Mouse (Mus musculus) stomach, embryonic 16.5 days (tissue): Measurements from ENCODE around the gene Kif1a. TPM values are rescaled to one million over a fixed set of nuclear protein-coding genes. Genes with fewer than 3 reads are reported as not detected.
A peak's percentile ranks its signal among the peaks of the same experiment; 100 is the strongest.

Experiments used
- ATAC-seq: fragments of 200-750 bp; cut with Nextera tagmentation; 2 replicates; pipeline ENCODE4 v1.8.0; 2017; ENCODE audit warnings: moderate number of reproducible peaks, moderate TSS enrichment; ENCODE audit not compliant: insufficient read depth, low FRiP score
- H3K27ac ChIP-seq: fragments of 300-500 bp; sonication (generic); 2 replicates; pipeline ENCODE4 v1.5.1; 2014; ENCODE audit warnings: low read length
- H3K27me3 ChIP-seq: fragments of 300-500 bp; sonication (generic); 2 replicates; pipeline ENCODE4 v1.6.1; 2014; ENCODE audit warnings: low read length, control low read depth, mixed read lengths; ENCODE audit not compliant: control insufficient read depth, insufficient read depth
- H3K36me3 ChIP-seq: fragments of 300-500 bp; sonication (generic); 2 replicates; pipeline ENCODE4 v1.6.1; 2014; ENCODE audit warnings: low read length; ENCODE audit not compliant: control insufficient read depth, insufficient read depth
- H3K4me1 ChIP-seq: fragments of 300-500 bp; sonication (generic); 2 replicates; pipeline ENCODE4 v1.6.1; 2014; ENCODE audit warnings: low read length, control low read depth, mixed read lengths; ENCODE audit not compliant: control insufficient read depth, insufficient read depth
- H3K4me2 ChIP-seq: fragments of 300-500 bp; sonication (generic); 2 replicates; pipeline ENCODE4 v1.6.1; 2014; ENCODE audit warnings: low read depth, low read length, mixed read lengths
- H3K4me3 ChIP-seq: fragments of 300-500 bp; sonication (generic); replicated peaks from 2 replicates; pipeline ENCODE4 v1.5.1; 2014; ENCODE audit warnings: mild to moderate bottlenecking, low read length
- H3K9ac ChIP-seq: fragments of 300-500 bp; sonication (generic); 2 replicates; pipeline ENCODE4 v1.6.1; 2014; ENCODE audit warnings: low read length
- H3K9me3 ChIP-seq: fragments of 300-500 bp; sonication (generic); replicated peaks from 2 replicates; pipeline ENCODE4 v1.6.1; 2016; ENCODE audit warnings: low read length, control low read depth; ENCODE audit not compliant: control insufficient read depth
- WGBS: fragments of 180-500 bp; shearing (Covaris S2); extraction: QIAGEN DNeasy Blood & Tissue Kit; methylation state at CpG from one replicate; pipeline ENCODE4 v1.1.7; 2014; 5-methylcytosine and 5-hydroxymethylcytosine counted together
- polyA plus RNA-seq: library from polyadenylated mRNA; unstranded; fragments of >200 nt; fragmentation: Nextera tagmentation; extraction: Ambion mirVana; gene quantifications from 2 replicates; pipeline ENCODE4 v1.2.1, GENCODE M21; 2015

Kif1a gene
- polyA plus RNA-seq, 1 experiment from 2014 or later = 10.6 TPM

- Histone ChIP-seq H3K4me1 (peaks cover 5% of the 10 kb centered on the region; the same call in 1 of the 2 replicates), H3K27ac (no peak overlapping the region), H3K4me3 (peak overlapping the region; percentile 40), H3K4me2 (peak overlapping the region; percentile 65), H3K9me3 (peaks cover 4% of the 10 kb centered on the region; the same call in 1 of the 2 replicates), H3K36me3 (no peaks in the 10 kb centered on the region), H3K27me3 (no peaks in the 10 kb centered on the region), H3K9ac (peak overlapping the region; percentile 54)
- peak; percentile 95 for ATAC-seq
- 25% methylated on average over 21 of the region's 21 CpGs for WGBS
Measured at GRCm38 (mm10) chr1:93114713-93115463, 13.1 kb upstream of the Kif1a start.

- WGBS = 72% methylated on average over 7 of the region's 7 CpGs
- no peaks in the 10 kb centered on the region for H3K9me3 ChIP-seq
- H3K36me3 ChIP-seq = no peaks in the 10 kb centered on the region
- no peak overlapping the region for H3K4me2 ChIP-seq
- no peak for ATAC-seq
- H3K27ac ChIP-seq = no peak overlapping the region
- peaks cover 27% of the 10 kb centered on the region for H3K27me3 ChIP-seq
- H3K9ac ChIP-seq = no peak overlapping the region
- H3K4me3 ChIP-seq = no peak overlapping the region
- H3K4me1 ChIP-seq = peaks cover 10% of the 10 kb centered on the region
Measured at GRCm38 (mm10) chr1:93102700-93103099, 949 bp upstream of the Kif1a start.

- peaks cover 27% of the 10 kb centered on the region for H3K27me3 ChIP-seq
- H3K36me3 ChIP-seq = no peaks in the 10 kb centered on the region
- H3K9me3 ChIP-seq = no peaks in the 10 kb centered on the region
- peaks cover 10% of the 10 kb centered on the region for H3K4me1 ChIP-seq
- peak; percentile 41 for ATAC-seq
- under 1% methylated on average over 49 of the region's 49 CpGs for WGBS
- peak overlapping the region; percentile 53 for H3K4me3 ChIP-seq
- peak overlapping the region; percentile 85 for H3K4me2 ChIP-seq
- peak overlapping the region; percentile 64 for H3K9ac ChIP-seq
- no peak overlapping the region for H3K27ac ChIP-seq
Measured at GRCm38 (mm10) chr1:93100576-93101491, 917 bp downstream of the Kif1a start.

- H3K4me2 ChIP-seq = peak overlapping the region; percentile 85
- no peaks in the 10 kb centered on the region for H3K36me3 ChIP-seq
- peaks cover 27% of the 10 kb centered on the region for H3K27me3 ChIP-seq
- peaks cover 10% of the 10 kb centered on the region for H3K4me1 ChIP-seq
- peak overlapping the region; percentile 64 for H3K9ac ChIP-seq
- peak overlapping the region; percentile 53 for H3K4me3 ChIP-seq
- 4% methylated on average over 18 of the region's 18 CpGs for WGBS
- no peak overlapping the region for H3K27ac ChIP-seq
- H3K9me3 ChIP-seq = no peaks in the 10 kb centered on the region
- ATAC-seq = peak; percentile 4; the same call in 1 of the 2 replicates
Measured at GRCm38 (mm10) chr1:93100243-93100575, 1.5 kb downstream of the Kif1a start.

GRCm38 (mm10) chr1:93098956-93099355 is 2.8 kb downstream of the Kif1a start:
- no peaks in the 10 kb centered on the region for H3K9me3 ChIP-seq
- H3K9ac ChIP-seq = no peak overlapping the region
- H3K4me3 ChIP-seq = no peak overlapping the region
- H3K27me3 ChIP-seq = peaks cover 27% of the 10 kb centered on the region
- no peak overlapping the region for H3K4me2 ChIP-seq
- H3K27ac ChIP-seq = no peak overlapping the region
- no peaks in the 10 kb centered on the region for H3K36me3 ChIP-seq
- no peak for ATAC-seq
- peaks cover 10% of the 10 kb centered on the region for H3K4me1 ChIP-seq
- 85% methylated on average over 5 of the region's 5 CpGs for WGBS

- H3K4me1 ChIP-seq = no peaks in the 10 kb centered on the region
- H3K36me3 ChIP-seq = no peaks in the 10 kb centered on the region
- H3K27me3 ChIP-seq = no peaks in the 10 kb centered on the region
- no peak overlapping the region for H3K27ac ChIP-seq
- no peak overlapping the region for H3K9ac ChIP-seq
- ATAC-seq = no peak
- H3K4me2 ChIP-seq = no peak overlapping the region
- H3K9me3 ChIP-seq = no peaks in the 10 kb centered on the region
- 76% methylated on average over 3 of the region's 3 CpGs for WGBS
- H3K4me3 ChIP-seq = no peak overlapping the region
Measured at GRCm38 (mm10) chr1:93092582-93092981, 9.2 kb downstream of the Kif1a start.

GRCm38 (mm10) chr1:93085136-93085535 is 16.6 kb downstream of the Kif1a start:
- H3K9ac ChIP-seq = no peak overlapping the region
- H3K4me2 ChIP-seq = no peak overlapping the region
- no peaks in the 10 kb centered on the region for H3K27me3 ChIP-seq
- no peaks in the 10 kb centered on the region for H3K9me3 ChIP-seq
- 56% methylated on average over 6 of the region's 6 CpGs for WGBS
- no peak overlapping the region for H3K4me3 ChIP-seq
- no peaks in the 10 kb centered on the region for H3K36me3 ChIP-seq
- H3K4me1 ChIP-seq = 0 out of 2 replicates have a peak, but pooled peaks cover 5% of the 10 kb centered on the region
- ATAC-seq = no peak
- H3K27ac ChIP-seq = no peak overlapping the region

GRCm38 (mm10) chr1:93083420-93084285 is 18.1 kb downstream of the Kif1a start:
- H3K36me3 ChIP-seq = no peaks in the 10 kb centered on the region
- H3K9me3 ChIP-seq = no peaks in the 10 kb centered on the region
- 0 out of 2 replicates have a peak, but pooled peaks cover 5% of the 10 kb centered on the region for H3K4me1 ChIP-seq
- no peak for ATAC-seq
- H3K27ac ChIP-seq = no peak overlapping the region
- H3K4me3 ChIP-seq = no peak overlapping the region
- no peak overlapping the region for H3K4me2 ChIP-seq
- H3K9ac ChIP-seq = no peak overlapping the region
- H3K27me3 ChIP-seq = no peaks in the 10 kb centered on the region
- 83% methylated on average over 12 of the region's 12 CpGs for WGBS
